Mouse (Mus musculus) kidney, embryonic 14.5 days (tissue): ENCODE data around the gene Prm3. TPM values are rescaled to one million over a fixed set of nuclear protein-coding genes. Genes with fewer than 3 reads are reported as not detected.
"Not testable (repeated sequence)": the region's sequence is repeated elsewhere in the genome, so short reads cannot be mapped to it uniquely, and the experiment has no call there.

ENCODE experiments used
- ATAC-seq: fragments of 200-750 bp; cut with Nextera tagmentation; 2 replicates; pipeline ENCODE4 v1.8.0; 2017; ENCODE audit warnings: moderate number of reproducible peaks, mild to moderate bottlenecking, moderate TSS enrichment, moderate library complexity; ENCODE audit not compliant: low FRiP score, low TSS enrichment
- H3K27ac ChIP-seq: fragments of 300-500 bp; sonication (generic); 2 replicates; pipeline ENCODE4 v1.5.1; 2014; ENCODE audit warnings: low read depth, mild to moderate bottlenecking, low read length, moderate library complexity, mixed read lengths
- H3K27me3 ChIP-seq: fragments of 300-500 bp; sonication (generic); 2 replicates; pipeline ENCODE4 v1.6.1; 2014; ENCODE audit warnings: mild to moderate bottlenecking, low read length; ENCODE audit not compliant: control insufficient read depth, insufficient read depth
- H3K36me3 ChIP-seq: fragments of 300-500 bp; sonication (generic); 2 replicates; pipeline ENCODE4 v1.6.1; 2014; ENCODE audit warnings: low read length, mixed read lengths; ENCODE audit not compliant: control insufficient read depth, insufficient read depth
- H3K4me1 ChIP-seq: fragments of 300-500 bp; sonication (generic); 2 replicates; pipeline ENCODE4 v1.6.1; 2014; ENCODE audit warnings: low read length, mixed read lengths; ENCODE audit not compliant: control insufficient read depth, insufficient read depth
- H3K4me2 ChIP-seq: fragments of 300-500 bp; sonication (generic); replicated peaks from 2 replicates; pipeline ENCODE4 v1.6.1; 2014; ENCODE audit warnings: low read depth, mild to moderate bottlenecking, low read length
- H3K4me3 ChIP-seq: fragments of 300-500 bp; sonication (generic); 2 replicates; pipeline ENCODE4 v1.5.1; 2014; ENCODE audit warnings: mild to moderate bottlenecking, low read length
- H3K9ac ChIP-seq: fragments of 300-500 bp; sonication (generic); 2 replicates; pipeline ENCODE4 v1.6.1; 2014; ENCODE audit warnings: low read depth, mild to moderate bottlenecking, low read length, moderate library complexity
- H3K9me3 ChIP-seq: fragments of 300-500 bp; sonication (generic); 2 replicates; pipeline ENCODE4 v1.6.1; 2016; ENCODE audit warnings: low read length; ENCODE audit not compliant: control insufficient read depth
- WGBS: fragments of 180-500 bp; shearing (Covaris S2); extraction: QIAGEN DNeasy Blood & Tissue Kit; methylation state at CpG from one replicate; pipeline ENCODE4 v1.1.7; 2014; 5-methylcytosine and 5-hydroxymethylcytosine counted together
- polyA plus RNA-seq: library from polyadenylated mRNA; unstranded; fragments of >200 nt; fragmentation: Nextera tagmentation; extraction: Ambion mirVana; gene quantifications from 2 replicates; pipeline ENCODE4 v1.2.1, GENCODE M21; 2014

The Prm3 gene
- polyA plus RNA-seq, 1 experiment from 2014 or later, result not detected

GRCm38 (mm10) chr16:10812865-10813371 is 22.2 kb upstream of the Prm3 start, which contains the start of gene Gm11172:
TSS of gene Gm11172 (plus strand) at chr16:10812915.
- 92% methylated on average over 2 of the region's 2 CpGs for WGBS
- no peak within 1 kb of the TSS for H3K9ac ChIP-seq
- H3K27ac ChIP-seq, result no peak within 1 kb of the TSS
- no peaks in the 10 kb centered on the region for H3K4me1 ChIP-seq
- ATAC-seq, result no peak
- no peaks in the 10 kb centered on the region for H3K9me3 ChIP-seq
- H3K4me2 ChIP-seq, result no peak within 1 kb of the TSS
- no peaks in the 10 kb centered on the region for H3K36me3 ChIP-seq
- no peak within 1 kb of the TSS for H3K4me3 ChIP-seq
- H3K27me3 ChIP-seq, result no peaks in the 10 kb centered on the region

DNA sequence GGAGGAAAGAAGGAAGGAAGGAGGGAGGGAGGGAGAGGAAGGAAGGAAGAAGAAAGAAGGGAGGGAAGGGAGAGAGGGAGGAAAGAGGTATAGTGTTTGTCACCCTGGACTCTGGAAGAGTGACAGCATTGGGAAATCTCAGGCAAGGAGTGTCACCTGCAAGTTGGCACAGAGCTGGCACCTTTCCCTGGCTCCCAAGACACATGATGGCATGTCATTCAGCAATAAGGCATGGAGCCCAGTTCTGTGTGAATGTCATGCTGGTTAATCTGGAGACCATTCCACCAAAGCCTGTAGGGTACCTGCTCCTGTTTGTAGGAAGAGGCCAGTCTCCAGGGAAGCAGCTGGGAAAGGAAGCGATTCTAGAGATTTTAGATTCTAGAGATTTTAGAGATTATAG is 19.7 kb upstream of the Prm3 start:
- Histone ChIP-seq H3K4me2 (no peak overlapping the region), H3K9me3 (no peaks in the 10 kb centered on the region), H3K27ac (no peak overlapping the region), H3K27me3 (no peaks in the 10 kb centered on the region), H3K4me1 (no peaks in the 10 kb centered on the region), H3K9ac (no peak overlapping the region), H3K4me3 (no peak overlapping the region), H3K36me3 (no peaks in the 10 kb centered on the region)
- ATAC-seq, result no peak
- 92% methylated on average over 1 of the region's 1 CpGs for WGBS

GRCm38 (mm10) chr16:10805789-10806527 is 15.2 kb upstream of the Prm3 start, which contains the start of gene Prm1:
TSS of gene Prm1 (minus strand) at chr16:10805839.
- no peak for ATAC-seq
- no peaks in the 10 kb centered on the region for H3K27me3 ChIP-seq
- H3K36me3 ChIP-seq, result no peaks in the 10 kb centered on the region
- WGBS, result 76% methylated on average over 10 of the region's 10 CpGs
- H3K4me3 ChIP-seq, result no peak within 1 kb of the TSS
- no peaks in the 10 kb centered on the region for H3K4me1 ChIP-seq
- no peak within 1 kb of the TSS for H3K27ac ChIP-seq
- no peaks in the 10 kb centered on the region for H3K9me3 ChIP-seq
- H3K4me2 ChIP-seq, result no peak within 1 kb of the TSS
- H3K9ac ChIP-seq, result no peak within 1 kb of the TSS

GRCm38 (mm10) chr16:10802420-10802819 is 11.7 kb upstream of the Prm3 start:
- H3K27me3 ChIP-seq, H3K36me3 ChIP-seq, H3K27ac ChIP-seq, H3K9ac ChIP-seq, H3K9me3 ChIP-seq, H3K4me1 ChIP-seq, H3K4me3 ChIP-seq, ATAC-seq, H3K4me2 ChIP-seq: not testable (repeated sequence)
- 86% methylated on average over 3 of the region's 3 CpGs for WGBS

DNA sequence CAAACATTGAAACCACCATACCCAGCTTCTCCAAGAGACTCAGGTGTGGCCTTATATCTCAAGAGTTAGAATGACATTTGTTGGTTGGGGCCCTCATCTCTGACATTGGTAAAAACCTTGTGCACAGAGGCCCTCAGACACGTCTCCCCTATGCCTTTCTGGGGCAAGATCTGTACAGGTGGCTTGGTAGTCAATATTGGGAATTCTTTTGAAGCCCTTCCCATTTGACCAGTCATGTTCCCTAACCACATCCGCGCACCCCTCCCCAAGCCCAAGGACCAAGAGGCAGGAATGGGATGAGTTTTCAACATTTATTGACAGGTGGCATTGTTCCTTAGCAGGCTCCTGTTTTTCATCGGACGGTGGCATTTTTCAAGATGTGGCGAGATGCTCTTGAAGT is 5.3 kb upstream of the Prm3 start, which contains the start of gene Prm2:
Gene Prm2 (minus strand): TSS at position 101 of the 400 bp plus-strand sequence.
- Histone ChIP-seq H3K27ac (no peak within 1 kb of the TSS), H3K36me3 (no peaks in the 10 kb centered on the region), H3K27me3 (peaks cover 7% of the 10 kb centered on the region; the same call in 1 of the 2 replicates), H3K4me1 (no peaks in the 10 kb centered on the region), H3K4me3 (no peak within 1 kb of the TSS), H3K9ac (no peak within 1 kb of the TSS), H3K4me2 (no peak within 1 kb of the TSS), H3K9me3 (no peaks in the 10 kb centered on the region)
- ATAC-seq, result no peak
- 78% methylated on average over 6 of the region's 6 CpGs for WGBS

DNA sequence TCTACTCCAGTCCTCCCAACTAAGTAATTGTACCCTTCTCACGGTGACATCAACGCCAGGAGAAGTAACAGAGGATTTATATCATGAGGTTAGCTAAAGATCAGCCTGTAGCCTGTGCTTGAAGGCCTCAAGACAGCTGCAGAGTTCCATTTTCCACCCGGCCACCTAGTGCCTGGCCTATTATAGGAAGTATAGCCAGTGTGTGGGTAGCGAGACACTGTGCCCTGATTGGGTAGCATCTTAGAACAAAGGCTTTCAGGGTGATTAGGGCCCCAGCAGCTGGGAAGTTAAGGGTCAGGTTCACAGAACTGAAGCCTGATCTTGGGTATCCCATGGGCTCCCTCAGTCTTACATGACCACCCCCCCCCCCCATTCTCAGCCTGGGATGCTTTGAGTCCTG is 1.8 kb downstream of the Prm3 start:
- WGBS, result 41% methylated on average over 4 of the region's 4 CpGs
- no peak overlapping the region for H3K4me3 ChIP-seq
- no peak for ATAC-seq

GRCm38 (mm10) chr16:10788271-10788670 is 2.4 kb downstream of the Prm3 start, which contains the start of gene Tnp2:
TSS of gene Tnp2 (minus strand) at chr16:10788660.
- H3K36me3 ChIP-seq, result no peaks in the 10 kb centered on the region
- no peak within 1 kb of the TSS for H3K4me3 ChIP-seq
- H3K9ac ChIP-seq, result no peak within 1 kb of the TSS
- no peaks in the 10 kb centered on the region for H3K9me3 ChIP-seq
- ATAC-seq, result no peak
- no peak within 1 kb of the TSS for H3K27ac ChIP-seq
- H3K4me2 ChIP-seq, result no peak within 1 kb of the TSS
- WGBS, result 35% methylated on average over 16 of the region's 16 CpGs
- H3K27me3 ChIP-seq, result no peaks in the 10 kb centered on the region
- peaks cover 14% of the 10 kb centered on the region for H3K4me1 ChIP-seq

More for the DNA sequence above, 1.8 kb downstream of the Prm3 start:
- no peaks in the 10 kb centered on the region for H3K36me3 ChIP-seq
- no peak overlapping the region for H3K9ac ChIP-seq
- no peaks in the 10 kb centered on the region for H3K9me3 ChIP-seq
- peaks cover 10% of the 10 kb centered on the region for H3K4me1 ChIP-seq
- H3K27me3 ChIP-seq, result no peaks in the 10 kb centered on the region
- no peak overlapping the region for H3K4me2 ChIP-seq
- H3K27ac ChIP-seq, result no peak overlapping the region

GRCm38 (mm10) chr16:10787548-10788058 is 3.1 kb downstream of the Prm3 start:
- H3K27ac ChIP-seq, result no peak overlapping the region
- H3K36me3 ChIP-seq, result peaks cover under 1% of the 10 kb centered on the region; the same call in 1 of the 2 replicates
- H3K9ac ChIP-seq, result no peak overlapping the region
- no peak overlapping the region for H3K4me3 ChIP-seq
- no peaks in the 10 kb centered on the region for H3K9me3 ChIP-seq
- H3K4me1 ChIP-seq, result peaks cover 21% of the 10 kb centered on the region
- no peak overlapping the region for H3K4me2 ChIP-seq
- no peaks in the 10 kb centered on the region for H3K27me3 ChIP-seq
- ATAC-seq, result no peak
- WGBS, result 76% methylated on average over 7 of the region's 7 CpGs
